Mouse (Mus musculus) stomach, postnatal 0 days (tissue): ENCODE data around the gene Nbas.

Experiments
- CTCF ChIP-seq: IDR thresholded peaks from 2 replicates; pipeline ENCODE4 v1.5.1; 2016; ENCODE audit warnings: antibody characterized with exemption, low read depth, mild to moderate bottlenecking, moderate library complexity
- EP300 ChIP-seq: optimal IDR thresholded peaks from 2 replicates; pipeline ENCODE3; 2016; ENCODE audit warnings: antibody characterized with exemption

DNA sequence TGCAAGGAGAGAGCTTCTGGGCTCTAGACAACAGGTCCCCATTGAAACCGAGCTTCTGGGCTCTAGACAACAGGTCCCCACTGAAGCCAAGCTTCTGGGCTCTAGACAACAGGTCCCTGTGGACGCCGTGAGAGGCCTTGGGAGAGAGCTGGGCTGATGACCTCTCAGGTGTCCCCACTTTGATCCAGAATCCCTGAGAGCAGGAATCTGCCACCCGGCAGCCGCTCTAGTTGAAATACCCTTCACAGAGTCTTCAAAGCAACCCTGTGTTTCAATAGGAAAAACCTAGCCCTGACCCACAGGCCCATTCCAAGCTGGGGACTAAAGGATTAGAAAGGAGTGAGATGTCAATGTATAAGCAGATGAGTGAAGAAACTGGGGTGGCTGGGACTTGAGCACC, 320.1 kb downstream of the Nbas start:
- TF ChIP-seq CTCF (no peak), EP300 (no peak)
